Mouse (Mus musculus): ENCODE data around the gene Gpn3.

DNA sequence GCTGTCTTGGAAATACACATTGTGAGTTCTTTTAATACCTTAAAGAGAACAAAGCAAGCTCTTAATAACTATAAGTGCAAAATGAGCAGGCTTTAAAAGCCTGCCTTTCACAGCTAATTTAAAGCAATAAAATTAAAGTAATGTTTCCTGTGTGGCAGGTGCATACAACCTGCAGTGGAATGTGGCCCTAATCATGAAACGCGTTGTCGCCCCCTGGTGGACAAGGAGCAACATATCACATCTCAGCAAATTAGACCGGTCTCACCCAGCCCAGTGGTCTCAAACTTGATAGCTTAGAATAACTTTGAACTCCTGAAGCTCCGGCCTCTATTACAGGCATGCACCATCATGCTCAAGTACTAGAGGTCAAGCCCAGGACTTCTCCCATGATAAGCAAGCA, 27.4 kb upstream of the Gpn3 start:
- TF ChIP-seq CTCF (IDR thresholded peaks at IDR 0.05; ENCODE audit: insufficient read depth, low read length), result peak; percentile 92
- no peak for TF ChIP-seq POLR2A (IDR thresholded peaks at IDR 0.05; ENCODE audit: borderline replicate concordance, extremely low read depth, low read depth, low read length)

Data from lung, adult 2 months (tissue).